Mouse (Mus musculus): Measurements from ENCODE around the gene Notch2.
"Not testable (repeated sequence)": the region's sequence is repeated elsewhere in the genome, so short reads cannot be mapped to it uniquely, and the experiment has no call there.

Notch2 gene

GRCm38 (mm10) chr3:98106590-98107313 lies 93.4 kb downstream of the Notch2 start:
- DNase-seq: no peak

- no peak for DNase-seq
Measured at GRCm38 (mm10) chr3:98108416-98108815, 95.1 kb downstream of the Notch2 start.

DNA sequence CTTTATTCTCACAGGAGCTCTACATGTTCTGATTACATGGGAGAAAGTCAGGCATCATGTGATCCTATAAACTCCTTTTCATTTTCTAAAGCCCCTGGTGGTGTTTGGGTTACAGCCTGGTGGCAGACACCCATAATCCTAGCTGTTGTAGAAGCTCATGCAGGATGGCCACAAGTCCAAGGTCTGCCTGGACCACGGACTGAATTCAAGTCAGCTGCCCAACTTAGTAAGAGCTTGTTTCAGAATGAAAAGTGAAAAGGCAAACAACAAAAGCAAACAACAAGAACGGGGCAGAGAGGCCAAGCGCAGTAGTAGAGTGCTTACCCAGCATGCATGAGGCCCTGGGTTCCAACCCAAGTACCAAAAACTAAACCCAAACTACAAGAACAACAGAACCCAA lies 95.5 kb downstream of the Notch2 start:
- DNase-seq: no peak

DNA sequence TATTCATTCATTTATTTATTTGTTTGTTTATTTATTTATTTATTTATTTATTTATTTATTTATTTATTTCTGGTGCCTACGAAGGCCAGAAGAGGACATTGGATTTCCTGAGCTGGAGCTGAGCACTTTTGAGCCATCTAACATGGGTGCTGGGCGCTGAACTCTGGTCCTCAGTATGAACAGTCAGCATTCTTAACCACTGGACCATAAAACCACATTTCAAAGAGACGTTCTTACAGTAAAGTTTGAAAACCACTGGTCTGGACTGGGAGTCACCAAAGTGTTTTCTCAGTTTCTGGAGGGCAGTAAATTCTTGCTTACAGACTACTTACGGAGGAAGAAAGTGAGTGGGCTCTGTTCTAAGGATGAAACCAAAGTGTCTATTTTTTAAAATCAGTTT lies 97.3 kb downstream of the Notch2 start:
- no peak for DNase-seq

- no peak for DNase-seq
Measured at GRCm38 (mm10) chr3:98118252-98118651, 104.9 kb downstream of the Notch2 start.

GRCm38 (mm10) chr3:98119338-98119737 lies 106.0 kb downstream of the Notch2 start:
- no peak for DNase-seq

DNA sequence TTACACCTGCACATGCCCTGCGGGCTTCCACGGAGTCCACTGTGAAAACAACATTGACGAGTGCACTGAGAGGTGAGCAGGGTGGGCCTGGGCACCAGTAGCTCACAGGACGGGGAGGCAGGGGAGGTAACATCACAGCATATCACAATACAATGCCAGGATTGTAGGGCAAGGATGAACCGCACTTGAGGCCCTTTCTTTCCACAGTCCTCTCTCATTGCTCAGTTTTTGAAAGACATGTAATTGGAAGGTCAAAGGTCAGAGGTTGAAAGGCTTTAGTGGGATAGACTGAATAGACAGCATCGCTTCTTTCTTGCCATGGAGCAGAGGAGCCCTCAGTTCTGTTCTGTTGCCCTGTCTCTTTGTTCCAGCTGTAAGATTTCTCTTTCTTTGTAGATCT lies 107.6 kb downstream of the Notch2 start:
- no peak for DNase-seq

DNA sequence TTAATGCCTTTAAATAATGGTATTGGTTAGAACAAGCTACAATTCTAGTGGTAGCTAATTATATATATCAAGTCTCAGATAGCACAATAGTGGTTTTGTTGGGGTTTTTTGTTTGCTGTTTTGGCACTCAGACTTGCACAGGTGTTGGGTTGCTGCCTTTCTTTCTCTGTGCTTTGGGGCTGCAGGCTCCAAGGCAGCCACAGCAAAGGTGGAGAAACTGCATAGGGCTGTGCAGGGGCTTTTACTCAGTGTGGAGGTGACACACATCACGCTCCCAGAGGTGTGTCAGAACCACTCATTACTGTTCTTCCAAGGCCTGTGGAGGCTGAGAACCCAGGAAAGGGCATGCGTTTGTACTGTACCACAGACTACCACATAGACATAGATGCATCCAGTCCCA lies 114.4 kb downstream of the Notch2 start:
- no peak for DNase-seq

- DNase-seq: no peak
Measured at GRCm38 (mm10) chr3:98128716-98129115, 115.4 kb downstream of the Notch2 start.

- not testable (repeated sequence) for DNase-seq
Measured at GRCm38 (mm10) chr3:98132140-98132539, 118.8 kb downstream of the Notch2 start.

DNA sequence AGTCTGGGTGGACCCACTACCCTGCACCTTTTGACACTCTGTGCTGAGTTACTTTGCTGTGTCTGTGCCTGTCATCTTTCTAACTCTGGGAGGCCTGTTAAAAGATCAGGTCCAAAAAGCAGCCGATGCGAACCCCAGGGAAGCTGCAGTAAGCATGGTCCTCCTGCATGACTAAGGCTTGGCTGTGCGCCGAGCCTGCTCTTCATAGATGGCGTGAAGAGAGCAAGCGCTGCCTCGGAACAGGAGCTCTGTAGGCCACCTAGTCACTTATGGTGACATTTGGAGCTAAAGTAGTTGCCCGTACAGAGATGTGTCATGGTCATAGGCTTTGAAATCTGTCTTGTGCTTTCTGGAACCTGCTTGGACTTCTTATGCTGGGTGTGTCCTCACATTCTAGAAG lies 119.3 kb downstream of the Notch2 start:
- no peak for DNase-seq

DNA sequence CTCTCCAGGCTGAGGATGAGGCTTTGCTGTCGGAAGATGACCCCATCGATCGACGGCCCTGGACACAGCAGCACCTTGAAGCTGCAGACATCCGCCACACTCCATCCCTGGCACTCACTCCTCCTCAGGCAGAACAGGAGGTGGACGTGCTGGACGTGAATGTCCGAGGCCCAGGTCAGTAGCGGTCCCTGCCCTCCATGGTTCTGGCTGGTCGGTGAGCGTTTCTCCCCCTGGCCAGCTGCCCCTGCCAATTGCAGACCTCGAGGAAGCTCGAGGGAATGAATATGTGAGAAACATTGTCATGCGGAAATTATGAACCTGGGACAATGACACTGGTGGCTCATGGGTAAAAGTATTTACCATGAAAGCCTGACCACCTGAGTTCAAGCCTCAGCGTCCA lies 128.1 kb downstream of the Notch2 start:
- DNase-seq: no peak

DNA sequence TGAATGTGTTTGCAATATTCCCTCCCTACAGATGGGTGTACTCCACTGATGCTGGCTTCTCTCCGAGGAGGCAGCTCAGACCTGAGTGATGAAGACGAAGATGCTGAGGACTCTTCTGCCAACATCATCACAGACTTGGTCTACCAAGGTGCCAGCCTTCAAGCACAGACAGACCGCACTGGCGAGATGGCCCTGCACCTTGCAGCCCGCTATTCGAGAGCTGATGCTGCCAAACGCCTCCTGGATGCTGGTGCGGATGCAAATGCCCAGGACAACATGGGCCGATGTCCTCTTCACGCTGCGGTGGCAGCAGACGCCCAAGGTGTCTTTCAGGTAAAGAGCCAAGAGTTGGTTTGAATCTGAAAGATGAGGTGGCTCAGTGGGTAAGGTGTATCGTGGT lies 129.5 kb downstream of the Notch2 start:
- no peak for DNase-seq

DNA sequence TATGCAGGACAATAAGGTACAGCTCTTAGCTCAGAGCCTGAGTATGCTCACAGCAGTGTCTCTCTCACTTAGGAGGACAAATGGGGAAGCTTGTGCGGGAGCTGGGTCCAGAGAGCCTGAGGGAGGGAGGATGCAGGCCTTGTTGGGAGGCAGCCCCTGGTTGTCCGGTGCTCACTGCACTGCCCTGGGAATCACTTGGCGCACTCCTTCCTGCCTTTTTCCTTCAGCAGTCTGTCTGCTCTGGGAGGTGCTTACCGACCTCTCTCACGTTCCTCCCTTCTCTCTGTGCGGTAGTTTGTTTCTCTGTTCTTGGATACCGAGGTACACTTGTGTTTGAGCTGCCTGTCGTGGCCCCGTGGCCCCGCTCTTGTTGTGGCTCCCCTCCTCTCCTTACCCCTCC lies 131.9 kb downstream of the Notch2 start:
- no peak for DNase-seq

DNA sequence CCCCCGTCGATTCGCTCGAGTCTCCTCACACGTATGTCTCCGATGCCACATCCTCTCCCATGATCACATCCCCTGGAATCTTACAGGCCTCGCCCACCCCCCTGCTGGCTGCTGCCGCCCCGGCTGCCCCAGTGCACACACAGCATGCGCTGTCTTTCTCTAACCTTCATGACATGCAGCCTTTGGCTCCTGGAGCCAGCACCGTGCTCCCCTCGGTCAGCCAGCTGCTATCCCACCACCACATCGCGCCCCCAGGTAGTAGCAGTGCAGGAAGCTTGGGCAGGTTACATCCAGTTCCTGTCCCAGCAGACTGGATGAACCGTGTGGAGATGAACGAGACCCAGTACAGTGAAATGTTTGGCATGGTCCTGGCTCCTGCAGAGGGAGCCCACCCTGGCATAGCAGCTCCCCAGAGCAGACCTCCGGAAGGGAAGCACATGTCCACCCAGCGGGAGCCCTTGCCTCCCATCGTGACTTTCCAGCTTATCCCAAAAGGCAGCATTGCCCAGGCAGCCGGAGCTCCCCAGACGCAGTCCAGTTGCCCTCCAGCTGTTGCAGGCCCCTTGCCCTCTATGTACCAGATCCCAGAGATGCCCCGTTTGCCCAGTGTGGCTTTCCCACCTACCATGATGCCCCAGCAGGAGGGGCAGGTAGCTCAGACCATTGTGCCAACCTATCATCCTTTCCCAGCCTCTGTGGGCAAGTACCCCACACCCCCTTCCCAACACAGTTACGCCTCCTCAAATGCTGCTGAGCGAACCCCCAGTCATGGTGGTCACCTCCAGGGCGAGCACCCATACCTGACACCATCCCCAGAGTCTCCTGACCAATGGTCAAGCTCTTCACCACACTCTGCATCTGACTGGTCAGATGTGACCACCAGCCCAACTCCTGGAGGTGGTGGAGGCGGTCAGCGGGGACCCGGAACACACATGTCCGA lies 133.4 kb downstream of the Notch2 start:
- no peak for DNase-seq

DNA sequence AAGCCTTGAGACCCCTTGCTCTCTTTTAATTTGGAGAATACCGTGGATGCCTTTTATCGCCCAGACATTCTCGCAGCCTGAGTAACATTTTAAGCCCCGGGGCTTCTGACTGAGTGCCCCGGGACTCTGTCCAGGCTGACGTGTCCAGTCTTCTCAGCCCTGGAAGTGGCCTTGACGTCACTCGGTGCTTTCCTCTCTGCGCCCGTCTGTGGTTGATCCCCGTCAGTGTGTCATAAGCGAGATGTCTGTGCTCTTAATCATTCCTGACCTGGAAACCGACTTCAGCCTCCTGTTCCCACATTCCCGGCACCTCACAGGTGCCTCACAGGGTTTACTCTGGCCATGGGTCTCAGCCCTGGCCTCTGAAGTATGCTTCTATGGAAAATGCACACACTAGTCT lies 134.4 kb downstream of the Notch2 start:
- DNase-seq: no peak

DNA sequence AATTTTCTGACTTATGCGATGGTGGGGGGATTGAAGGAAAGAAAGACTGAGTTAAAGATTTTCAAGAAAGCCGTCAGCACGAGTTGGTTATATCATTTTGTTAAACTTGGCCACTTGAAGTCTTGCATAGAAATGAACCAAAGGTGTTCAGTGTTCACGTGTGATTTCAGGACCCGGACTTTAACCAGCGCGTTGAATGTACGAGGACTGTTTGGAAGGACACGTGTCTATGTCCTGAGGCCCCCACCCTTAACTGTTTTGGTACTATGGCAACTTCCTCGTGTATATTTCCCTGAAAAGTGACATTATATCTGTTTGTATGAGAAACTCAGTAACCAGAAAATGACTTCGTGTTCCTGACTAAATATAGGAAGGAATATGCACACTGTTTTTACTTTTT lies 136.6 kb downstream of the Notch2 start:
- DNase-seq: no peak

DNA sequence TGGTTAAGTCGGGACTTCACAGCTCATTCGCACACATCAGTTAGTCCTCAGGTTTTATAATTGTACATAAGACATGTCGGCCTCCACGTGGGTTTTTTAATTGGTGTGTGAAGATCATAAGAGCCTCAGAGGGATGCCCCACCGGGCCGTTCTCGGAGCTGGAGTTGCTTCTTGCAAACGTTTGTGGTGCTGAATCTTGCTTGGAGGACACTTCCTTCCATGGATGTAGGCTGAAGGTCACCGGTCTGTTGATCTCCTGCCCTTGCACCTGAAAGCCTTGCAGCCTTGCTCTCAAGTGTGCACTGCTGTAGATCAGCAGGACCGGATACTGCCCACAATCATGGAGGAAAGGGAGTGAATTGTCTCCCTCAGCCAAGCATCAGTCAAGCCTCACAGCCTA lies 137.7 kb downstream of the Notch2 start:
- no peak for DNase-seq

- DNase-seq: no peak
Measured at GRCm38 (mm10) chr3:98153460-98153859, 140.1 kb downstream of the Notch2 start.

DNA sequence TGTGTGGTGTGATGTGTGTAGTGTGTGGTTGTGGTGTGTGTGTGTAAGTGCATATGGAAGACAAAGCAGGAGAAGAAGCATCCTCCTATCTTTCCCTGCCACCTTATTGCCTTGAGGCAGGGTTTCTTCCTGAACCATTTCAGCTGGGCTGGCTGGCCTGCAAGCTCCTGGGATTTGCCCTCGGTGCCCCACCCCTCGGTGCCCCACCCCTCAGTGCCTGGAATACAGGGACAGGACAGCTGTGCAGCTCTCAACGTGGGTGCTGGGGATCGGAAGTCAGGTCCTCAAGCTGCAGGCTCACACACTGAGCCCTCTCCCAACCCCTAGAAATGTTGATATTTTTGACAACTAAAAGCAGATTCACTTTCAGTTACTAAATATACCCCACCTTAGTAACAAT lies 142.8 kb downstream of the Notch2 start:
- no peak for DNase-seq

DNA sequence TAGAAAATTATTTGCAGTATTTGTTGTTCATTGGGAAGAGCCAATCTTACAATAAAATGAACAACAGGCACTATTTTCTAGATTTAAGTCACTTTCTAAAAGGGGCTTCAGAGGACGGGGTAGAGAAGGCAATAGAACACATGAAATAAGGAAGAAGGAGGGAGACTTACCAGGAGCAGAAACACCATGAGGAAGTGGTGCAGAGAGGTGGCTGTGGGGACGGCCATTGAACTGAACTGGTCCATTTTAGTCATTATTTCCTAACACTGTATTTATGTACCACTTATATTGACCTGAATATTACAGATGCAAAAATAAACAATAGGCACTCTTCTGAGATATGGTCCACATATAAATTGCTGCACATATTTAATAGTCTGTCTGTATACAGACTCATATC lies 143.7 kb downstream of the Notch2 start:
- no peak for DNase-seq

GRCm38 (mm10) chr3:98157585-98157984 lies 144.3 kb downstream of the Notch2 start:
- DNase-seq: no peak

DNA sequence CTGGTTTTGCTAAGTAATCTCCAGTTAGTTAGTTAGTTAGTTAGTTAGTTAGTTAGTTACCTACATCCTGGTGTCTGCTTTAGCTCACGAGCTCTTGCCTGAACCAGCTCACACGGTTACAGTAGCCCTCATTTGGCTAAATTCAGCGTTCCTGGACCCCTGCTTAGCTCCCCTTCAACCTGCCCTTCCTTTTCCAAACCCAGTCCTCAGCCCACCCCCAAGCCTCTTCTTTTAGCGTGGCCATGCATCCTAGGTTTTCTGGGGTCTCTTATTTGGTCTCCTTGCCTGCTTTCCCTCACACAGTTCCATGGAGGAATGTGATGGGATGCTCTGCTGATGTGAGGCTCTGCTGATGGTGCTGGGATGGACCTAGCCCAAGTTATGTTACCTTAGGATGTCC lies 145.3 kb downstream of the Notch2 start:
- no peak for DNase-seq

DNA sequence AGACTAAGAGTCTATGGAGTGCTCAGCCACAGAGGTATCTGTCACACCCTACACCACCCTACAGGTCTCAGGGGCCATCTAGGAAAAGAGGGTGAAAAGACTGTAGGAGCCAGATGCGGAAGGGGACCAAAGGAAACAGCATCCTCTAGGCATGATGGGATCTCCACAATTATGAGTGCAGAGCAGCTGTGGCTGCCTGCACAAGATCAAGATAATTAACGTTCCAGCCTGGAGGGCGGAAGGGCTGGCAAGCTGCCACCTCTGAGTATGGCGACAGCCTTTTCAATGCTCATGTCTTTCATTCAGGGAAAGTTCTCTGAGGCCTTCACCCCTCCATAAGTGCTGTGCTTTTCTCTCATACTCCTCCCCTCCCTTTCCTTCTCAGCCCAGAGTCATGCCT lies 146.0 kb downstream of the Notch2 start:
- no peak for DNase-seq
